Mouse (Mus musculus): ENCODE measurements at regions not wholly inside any gene's neighbourhood (a gene's known extent, or its start where the extent isn't known, plus 50 kb on each side); places are given as distances from the start of the nearest gene placed in this dataset.

DNA sequence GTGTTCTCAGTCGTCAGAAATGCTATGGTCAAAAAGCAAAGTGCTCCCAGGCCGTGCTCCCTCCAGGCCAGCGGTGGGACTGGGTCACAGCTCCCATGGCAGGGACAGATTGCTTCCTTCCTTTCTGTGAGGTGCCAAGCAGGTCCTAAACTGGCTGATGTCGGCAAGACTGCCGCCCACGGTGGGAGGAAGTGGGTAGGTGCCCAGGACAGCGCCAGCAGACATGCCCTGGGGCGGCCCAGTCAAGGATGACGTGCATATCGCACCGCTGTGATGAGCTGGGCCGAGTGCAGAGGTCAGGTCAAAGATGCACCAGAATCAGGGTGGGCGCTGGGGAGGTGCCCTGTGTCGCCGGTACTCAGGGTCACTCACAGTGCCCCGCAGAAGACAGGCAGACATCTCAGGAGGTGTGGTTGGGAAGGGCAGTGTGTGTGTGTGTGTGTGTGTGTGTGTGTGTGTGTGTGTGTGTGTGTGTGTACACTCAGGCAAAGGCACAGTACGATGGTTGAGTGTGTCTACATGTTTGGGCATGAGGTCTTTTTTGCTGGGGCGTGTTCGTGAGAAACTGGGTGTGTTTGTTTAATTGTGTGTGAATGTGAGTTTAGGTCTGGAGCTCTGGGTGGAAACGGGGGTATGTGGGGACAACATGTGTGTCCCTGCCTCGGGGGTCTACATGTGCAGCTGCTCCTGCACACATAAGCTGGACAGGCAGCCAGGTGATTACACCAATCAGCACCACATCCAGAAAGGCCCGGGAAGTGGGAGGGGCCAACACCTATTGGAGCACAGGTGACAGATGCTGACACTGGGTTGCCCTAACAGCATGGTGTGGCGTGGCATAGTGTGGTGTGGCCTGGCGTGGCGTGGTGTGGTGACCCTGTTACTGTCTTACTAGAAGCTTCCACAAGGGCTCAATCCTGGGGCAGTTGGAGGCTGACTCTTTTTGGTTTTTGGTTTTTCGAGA is 100.5 kb upstream of the Ptpn1 start:
- Histone ChIP-seq H3K4me1 (ENCODE audit: control insufficient read depth, insufficient read depth, low read length) (no peaks in the 10 kb centered on the region), H3K4me3 (ENCODE audit: low read depth, low read length) (peak overlapping the region; percentile 2; the same call in 1 of the 2 replicates), H3K27me3 (ENCODE audit: control insufficient read depth, insufficient read depth, low read length, poor library complexity, severe bottlenecking) (no peaks in the 10 kb centered on the region), H3K36me3 (ENCODE audit: control insufficient read depth, insufficient read depth, low read length, poor library complexity, severe bottlenecking) (no peaks in the 10 kb centered on the region), H3K9me3 (replicated peaks; ENCODE audit: control insufficient read depth, insufficient read depth, low read length, poor library complexity, severe bottlenecking) (no peaks in the 10 kb centered on the region), H3K27ac (ENCODE audit: insufficient read depth, low read length) (no peak overlapping the region), H3K9ac (ENCODE audit: low read depth, poor library complexity, severe bottlenecking) (no peak overlapping the region)
- TF ChIP-seq POLR2A (IDR thresholded peaks at IDR 0.05; ENCODE audit: insufficient read depth, low read length) (no peak), CTCF (IDR thresholded peaks at IDR 0.05; ENCODE audit: low read depth, low read length) (no peak), EP300 (IDR thresholded peaks at IDR 0.05; ENCODE audit: insufficient read depth, low read depth, low read length) (no peak)

DNA sequence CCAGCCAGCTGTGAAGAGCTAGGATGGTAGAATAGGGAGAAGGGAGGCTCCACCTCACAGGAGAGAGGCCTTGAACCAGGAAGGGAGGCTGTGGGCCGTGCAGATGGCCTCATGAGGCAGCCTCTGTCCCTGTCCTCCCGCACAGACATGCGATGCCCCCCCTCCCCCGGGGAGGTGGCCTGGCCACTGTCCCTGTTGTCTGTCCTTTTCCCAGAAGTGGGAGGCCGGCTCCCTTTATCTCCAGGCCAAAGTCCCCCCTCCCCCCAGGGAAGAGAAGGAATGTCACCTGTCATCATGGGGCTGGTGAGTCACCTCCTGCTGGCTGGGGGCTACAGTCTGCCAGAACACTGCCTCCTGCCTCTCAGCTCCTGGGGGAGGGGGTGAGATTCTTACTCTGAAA is 103.6 kb upstream of the Ptpn1 start:
- Histone ChIP-seq H3K4me3 (ENCODE audit: low read depth, low read length) (no peak overlapping the region), H3K36me3 (ENCODE audit: control insufficient read depth, insufficient read depth, low read length, poor library complexity, severe bottlenecking) (no peaks in the 10 kb centered on the region), H3K9ac (ENCODE audit: low read depth, poor library complexity, severe bottlenecking) (no peak overlapping the region), H3K27ac (ENCODE audit: insufficient read depth, low read length) (no peak overlapping the region), H3K4me1 (ENCODE audit: control insufficient read depth, insufficient read depth, low read length) (no peaks in the 10 kb centered on the region), H3K27me3 (ENCODE audit: control insufficient read depth, insufficient read depth, low read length, poor library complexity, severe bottlenecking) (no peaks in the 10 kb centered on the region), H3K9me3 (replicated peaks; ENCODE audit: control insufficient read depth, insufficient read depth, low read length, poor library complexity, severe bottlenecking) (no peaks in the 10 kb centered on the region)
- TF ChIP-seq POLR2A (IDR thresholded peaks at IDR 0.05; ENCODE audit: insufficient read depth, low read length) (no peak), EP300 (IDR thresholded peaks at IDR 0.05; ENCODE audit: insufficient read depth, low read depth, low read length) (peak; percentile 55; the same call in 1 of the 2 replicates), CTCF (IDR thresholded peaks at IDR 0.05; ENCODE audit: low read depth, low read length) (no peak)

DNA sequence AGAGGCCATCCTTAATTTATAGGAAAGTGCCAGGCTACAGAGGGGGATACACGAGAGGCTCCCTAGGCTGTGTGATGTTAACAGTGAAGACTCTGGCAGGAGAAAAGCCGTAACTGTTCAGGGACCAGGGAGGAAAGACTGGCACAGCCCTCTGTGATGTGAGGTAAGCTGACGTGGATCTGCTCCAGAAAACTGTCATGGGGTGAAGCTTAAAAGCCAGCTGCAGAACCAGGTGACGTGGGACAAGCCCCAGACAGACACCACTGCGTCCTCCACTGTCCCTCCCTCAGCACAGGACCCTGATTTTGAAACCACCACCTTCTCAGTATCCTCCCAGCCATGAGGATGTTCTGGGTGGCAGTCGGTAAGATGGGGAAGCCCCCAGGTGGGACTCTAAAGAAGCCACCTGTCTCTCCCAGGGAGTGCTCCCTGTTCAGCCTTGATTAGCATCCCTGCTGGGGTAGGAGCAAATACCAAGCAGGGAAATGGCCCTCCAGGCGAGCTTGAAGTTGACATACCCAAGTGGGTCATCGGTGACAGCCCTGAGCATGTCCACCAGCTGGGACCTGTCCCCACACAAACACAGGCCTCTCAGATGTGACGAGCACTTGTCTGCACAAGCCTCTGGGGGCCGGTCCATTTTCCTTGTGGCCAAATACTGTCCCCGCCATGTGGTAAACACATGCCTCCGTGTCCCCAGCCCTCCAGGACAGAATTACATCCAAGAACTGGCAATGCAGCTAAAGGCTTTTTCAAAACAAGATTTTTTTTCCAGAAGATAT is 104.7 kb upstream of the Ptpn1 start:
- no peak overlapping the region for H3K27ac ChIP-seq (ENCODE audit: insufficient read depth, low read length)
- no peak overlapping the region for H3K9ac ChIP-seq (ENCODE audit: low read depth, poor library complexity, severe bottlenecking)

GRCm38 (mm10) chr2:167823513-167823912 is 108.3 kb upstream of the Ptpn1 start:
- no peaks in the 10 kb centered on the region for H3K27me3 ChIP-seq (ENCODE audit: control insufficient read depth, insufficient read depth, low read length, poor library complexity, severe bottlenecking)
- H3K9me3 ChIP-seq (replicated peaks; ENCODE audit: control insufficient read depth, insufficient read depth, low read length, poor library complexity, severe bottlenecking) = no peaks in the 10 kb centered on the region
- H3K9ac ChIP-seq (ENCODE audit: low read depth, poor library complexity, severe bottlenecking) = no peak overlapping the region
- no peak overlapping the region for H3K4me3 ChIP-seq (ENCODE audit: low read depth, low read length)
- H3K27ac ChIP-seq (ENCODE audit: insufficient read depth, low read length) = no peak overlapping the region
- TF ChIP-seq EP300 (IDR thresholded peaks at IDR 0.05; ENCODE audit: insufficient read depth, low read depth, low read length) (no peak), CTCF (IDR thresholded peaks at IDR 0.05; ENCODE audit: low read depth, low read length) (no peak)
- H3K36me3 ChIP-seq (ENCODE audit: control insufficient read depth, insufficient read depth, low read length, poor library complexity, severe bottlenecking) = no peaks in the 10 kb centered on the region
- no peaks in the 10 kb centered on the region for H3K4me1 ChIP-seq (ENCODE audit: control insufficient read depth, insufficient read depth, low read length)

More for the DNA sequence above, 104.7 kb upstream of the Ptpn1 start:
- Histone ChIP-seq H3K27me3 (ENCODE audit: control insufficient read depth, insufficient read depth, low read length, poor library complexity, severe bottlenecking) (no peaks in the 10 kb centered on the region), H3K9me3 (replicated peaks; ENCODE audit: control insufficient read depth, insufficient read depth, low read length, poor library complexity, severe bottlenecking) (no peaks in the 10 kb centered on the region), H3K4me3 (ENCODE audit: low read depth, low read length) (no peak overlapping the region), H3K36me3 (ENCODE audit: control insufficient read depth, insufficient read depth, low read length, poor library complexity, severe bottlenecking) (no peaks in the 10 kb centered on the region), H3K4me1 (ENCODE audit: control insufficient read depth, insufficient read depth, low read length) (no peaks in the 10 kb centered on the region)
- TF ChIP-seq POLR2A (IDR thresholded peaks at IDR 0.05; ENCODE audit: insufficient read depth, low read length) (no peak), EP300 (IDR thresholded peaks at IDR 0.05; ENCODE audit: insufficient read depth, low read depth, low read length) (no peak), CTCF (IDR thresholded peaks at IDR 0.05; ENCODE audit: low read depth, low read length) (no peak)

- no peaks in the 10 kb centered on the region for H3K27me3 ChIP-seq (ENCODE audit: control insufficient read depth, insufficient read depth, low read length, poor library complexity, severe bottlenecking)
- no peak overlapping the region for H3K4me3 ChIP-seq (ENCODE audit: low read depth, low read length)
- H3K27ac ChIP-seq (ENCODE audit: insufficient read depth, low read length) = no peak overlapping the region
- no peaks in the 10 kb centered on the region for H3K36me3 ChIP-seq (ENCODE audit: control insufficient read depth, insufficient read depth, low read length, poor library complexity, severe bottlenecking)
- TF ChIP-seq POLR2A (IDR thresholded peaks at IDR 0.05; ENCODE audit: insufficient read depth, low read length) (no peak), CTCF (IDR thresholded peaks at IDR 0.05; ENCODE audit: low read depth, low read length) (no peak), EP300 (IDR thresholded peaks at IDR 0.05; ENCODE audit: insufficient read depth, low read depth, low read length) (no peak)
- H3K4me1 ChIP-seq (ENCODE audit: control insufficient read depth, insufficient read depth, low read length) = no peaks in the 10 kb centered on the region
- no peak overlapping the region for H3K9ac ChIP-seq (ENCODE audit: low read depth, poor library complexity, severe bottlenecking)
- H3K9me3 ChIP-seq (replicated peaks; ENCODE audit: control insufficient read depth, insufficient read depth, low read length, poor library complexity, severe bottlenecking) = no peaks in the 10 kb centered on the region
Observed at GRCm38 (mm10) chr2:167823044-167823443, 108.8 kb upstream of the Ptpn1 start.
